Mouse (Mus musculus) heart, adult 9 months (tissue): ENCODE measurements around the gene Large2.
A peak's percentile ranks its signal among the peaks of the same experiment; 100 is the strongest.
"Not testable (repeated sequence)": the region's sequence is repeated elsewhere in the genome, so short reads cannot be mapped to it uniquely, and the experiment has no call there.

Experiments
- DNase-seq, 2 experiments: peaks; one replicate each; pipeline ENCODE4 v3.0.0; 2022; ENCODE audit warnings: low spot score in 2 of 2

The Large2 gene

DNA sequence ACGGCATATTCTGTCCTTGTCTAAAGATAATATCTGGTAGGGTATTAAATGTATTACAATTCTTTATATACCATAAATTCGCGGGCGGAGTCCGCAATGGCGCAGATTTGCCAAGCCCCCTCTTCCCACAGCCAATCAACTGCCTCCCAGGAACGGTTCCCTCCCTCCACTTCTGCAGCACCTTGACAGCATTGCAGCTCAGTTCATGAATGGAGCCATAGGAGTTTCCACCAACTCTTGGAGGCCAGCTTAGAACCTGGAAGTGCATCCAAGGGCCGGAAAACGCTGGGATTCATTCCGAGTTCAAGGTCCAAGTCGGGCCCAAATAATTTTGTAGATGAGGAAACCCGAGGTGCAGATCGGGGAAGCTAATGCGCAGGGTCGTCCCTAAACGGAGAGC lies at the start of gene Large2, which contains the start of gene Pex16:
TSS of gene Large2 (minus strand) at position 356 of the 400 bp plus-strand sequence.
TSS of gene Pex16 (plus strand) at position 163 of the 400 bp plus-strand sequence.
- peak in 1 of 2 experiments; percentile 35 for DNase-seq

DNA sequence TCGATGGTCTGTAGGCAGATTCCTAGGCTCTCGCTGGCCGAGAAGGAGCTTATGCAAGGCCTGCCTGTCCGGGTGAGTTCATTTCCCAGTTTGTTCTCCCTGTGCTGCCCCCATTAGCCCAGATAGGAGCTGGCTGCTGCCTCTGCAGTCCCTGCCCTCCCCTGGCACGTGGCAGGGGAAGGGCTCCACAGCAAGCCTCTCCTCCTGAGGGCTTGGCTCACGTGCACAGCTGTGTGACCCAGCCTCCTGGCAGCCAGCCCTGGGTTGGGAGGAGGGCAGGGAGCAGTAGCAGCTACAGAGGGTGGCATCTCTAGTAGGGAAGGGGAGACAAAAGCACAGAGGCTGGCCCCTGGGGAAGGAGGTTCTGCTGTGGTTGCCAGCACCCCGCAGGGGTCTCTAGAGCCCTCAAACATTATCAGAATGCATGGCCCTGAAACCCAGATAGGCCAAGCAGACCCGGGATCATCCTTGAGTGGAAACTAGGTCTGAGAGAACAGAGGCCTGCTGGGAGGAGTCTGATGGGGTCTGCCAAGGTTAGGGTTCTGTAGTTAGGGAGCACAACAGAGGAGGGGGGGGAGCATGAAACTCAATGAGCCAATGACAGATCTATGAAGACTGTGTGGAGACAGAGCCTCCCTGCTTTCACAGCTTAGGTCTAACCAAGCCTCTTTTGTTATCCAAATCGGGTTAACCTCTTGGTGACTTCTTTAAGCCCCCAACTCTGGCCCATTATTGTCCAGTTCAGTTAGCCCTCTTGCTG lies 49.2 kb upstream of the Large2 start:
- peak; percentile 97 to 98 for DNase-seq

DNA sequence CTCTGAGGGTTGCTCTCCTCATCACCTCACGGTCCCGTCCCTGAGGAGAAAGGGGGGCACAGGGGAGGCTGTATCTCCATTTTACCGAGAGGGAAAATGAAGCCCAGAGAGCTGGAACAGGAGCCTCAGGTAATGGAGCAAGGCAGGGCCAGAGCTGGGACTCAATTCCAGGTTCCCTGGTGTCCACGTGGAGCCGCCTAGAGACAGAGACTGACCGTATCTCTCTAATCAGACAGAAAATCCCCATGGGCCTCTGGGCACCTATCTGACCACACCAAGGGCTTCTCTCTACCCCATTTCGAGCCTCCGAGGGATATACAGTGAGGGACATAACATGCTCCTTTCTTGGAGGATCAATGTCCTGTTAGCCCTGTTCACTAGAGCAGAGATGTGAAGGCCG lies 48.5 kb upstream of the Large2 start:
- DNase-seq, result no peak

DNA sequence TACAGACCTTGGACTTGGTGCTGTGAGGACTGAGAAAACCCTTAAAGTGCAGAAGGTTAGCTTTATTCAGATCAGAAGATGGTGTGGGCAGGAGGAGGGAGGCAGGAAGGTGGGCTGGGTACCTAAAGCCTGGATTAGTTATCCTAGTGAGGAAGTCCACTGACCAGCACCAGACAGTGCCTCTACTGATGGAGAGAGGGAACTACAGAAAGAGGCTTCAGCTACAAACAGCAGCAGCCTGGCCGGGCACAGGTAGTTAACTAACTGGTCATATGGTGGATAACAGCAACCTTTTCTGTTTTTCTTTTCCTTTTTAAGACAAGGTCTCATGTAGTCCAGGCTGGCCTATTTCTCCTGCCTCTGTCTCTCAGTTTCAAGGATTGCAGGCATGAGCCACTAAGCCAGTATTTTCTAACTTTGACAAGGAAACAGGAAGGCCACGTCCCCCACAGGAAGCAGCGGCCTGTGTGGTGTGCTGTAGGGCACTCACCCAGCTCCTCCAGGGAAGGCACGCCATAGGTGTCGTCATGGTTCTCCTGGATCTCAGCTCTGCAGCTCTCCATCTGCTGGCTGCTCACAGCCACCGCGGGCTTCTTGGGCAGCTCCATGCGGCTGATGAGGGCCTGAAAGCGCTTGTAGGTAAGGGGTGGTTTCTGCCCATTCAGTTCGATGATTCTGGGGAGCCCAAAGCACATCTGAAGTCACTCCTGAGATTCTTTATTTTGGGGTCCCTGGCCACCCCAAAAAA lies 47.9 kb upstream of the Large2 start:
- no peak for DNase-seq

DNA sequence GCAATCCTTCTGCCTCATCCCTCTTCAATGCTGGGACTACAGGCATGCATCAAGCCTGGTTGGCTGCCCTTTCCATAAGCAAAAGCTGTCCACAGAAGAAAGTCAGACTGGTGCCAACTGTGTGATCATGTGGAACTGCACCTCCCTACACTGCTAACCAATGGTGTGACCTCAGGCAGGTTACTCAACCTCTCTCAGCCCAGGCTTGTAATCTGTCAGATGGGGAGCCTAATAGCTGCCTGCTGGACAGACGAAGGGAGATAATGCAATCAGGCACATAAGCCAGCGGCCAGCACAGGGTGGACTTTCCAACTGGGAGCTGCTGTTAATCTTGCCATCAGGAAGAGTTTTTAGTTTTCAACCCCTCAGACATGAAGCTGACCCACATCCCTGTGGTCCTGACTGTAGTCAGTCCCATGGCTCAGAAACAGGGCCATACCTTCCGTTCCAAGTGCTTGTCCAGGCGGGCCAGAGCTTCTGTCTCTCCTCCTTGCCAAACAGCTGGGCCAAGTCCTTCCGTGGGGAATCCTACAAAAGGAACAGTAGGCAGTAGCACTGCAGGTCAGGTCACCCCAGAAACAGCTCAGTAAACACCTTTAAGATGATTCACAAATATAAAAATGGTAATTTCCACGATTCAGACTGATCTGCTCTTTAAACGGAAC lies 47.2 kb upstream of the Large2 start:
- DNase-seq, result peak in 1 of 2 experiments; percentile 49

DNA sequence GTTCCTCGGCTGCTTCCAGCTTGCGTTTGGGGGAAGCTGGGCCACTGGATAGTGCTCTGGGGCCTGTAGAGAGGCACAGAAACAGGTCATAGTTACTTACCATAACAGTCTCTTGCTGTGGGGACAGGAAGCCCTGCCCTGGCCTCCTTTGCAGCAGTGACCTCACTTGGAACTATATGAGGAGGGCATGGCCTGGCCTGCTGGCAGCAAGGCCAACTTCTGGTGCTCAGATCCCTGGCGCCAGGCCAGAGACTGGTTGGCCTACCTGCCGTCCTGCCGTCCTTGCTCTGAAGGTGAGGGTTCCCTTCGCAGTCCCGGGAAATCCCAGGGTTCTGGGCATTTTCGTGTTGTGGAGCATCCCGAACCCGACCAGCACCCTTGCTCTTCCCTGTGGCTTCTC lies 37.0 kb upstream of the Large2 start:
- no peak for DNase-seq

DNA sequence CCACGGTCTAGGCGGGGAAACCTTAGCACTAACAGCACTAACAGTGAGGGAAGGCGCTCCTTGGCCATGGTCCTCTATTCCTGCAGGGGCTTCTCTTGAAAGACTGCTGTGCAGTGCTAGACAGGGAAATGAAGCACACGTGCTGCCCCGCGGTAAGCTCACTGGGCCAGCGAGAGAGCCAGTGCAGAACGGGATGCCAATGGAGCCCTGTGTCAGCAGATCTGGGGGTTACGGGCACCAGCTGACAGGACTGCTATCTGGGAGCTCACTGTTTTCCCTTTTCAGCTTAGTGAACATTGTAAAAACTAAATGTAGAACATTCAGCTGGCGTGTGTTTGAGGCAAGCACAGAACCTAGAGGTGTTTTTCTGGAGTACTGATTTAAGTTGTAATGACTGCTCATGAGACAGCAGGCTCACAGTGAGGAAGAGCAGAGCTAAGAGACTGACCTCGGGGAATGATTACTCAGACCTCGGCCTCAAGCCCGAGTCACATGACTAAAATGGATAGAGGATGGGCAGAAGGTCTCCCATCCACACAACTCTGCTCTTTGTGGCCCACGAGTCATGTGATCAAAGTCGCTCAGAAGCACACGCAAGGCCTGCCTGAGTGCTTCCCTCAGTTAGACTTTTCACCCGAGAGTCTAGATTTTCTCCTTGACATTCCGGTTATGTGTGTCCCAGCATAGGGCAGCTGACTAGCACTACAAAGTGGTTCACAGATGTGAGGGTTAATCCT lies 33.8 kb upstream of the Large2 start:
- DNase-seq, result no peak

DNA sequence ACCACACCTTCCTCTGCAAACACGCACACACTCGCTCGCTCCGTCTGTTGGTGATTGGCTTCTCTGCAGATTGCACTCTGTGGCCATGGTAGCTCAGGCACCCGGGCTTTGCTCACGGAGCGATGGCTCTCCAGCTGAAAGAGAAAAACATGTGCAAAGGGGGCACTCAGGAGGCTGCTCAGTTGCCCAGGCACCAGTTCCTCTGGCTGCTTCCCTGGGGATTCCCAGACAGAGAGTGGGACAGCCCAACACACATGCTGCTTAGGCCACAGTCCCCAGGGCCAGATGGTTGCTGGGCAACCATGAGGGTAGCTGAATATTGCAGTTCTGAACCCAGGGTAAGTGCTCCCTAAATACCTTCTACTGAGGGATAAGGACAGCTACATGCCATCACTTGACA lies 31.0 kb upstream of the Large2 start:
- DNase-seq, result no peak

DNA sequence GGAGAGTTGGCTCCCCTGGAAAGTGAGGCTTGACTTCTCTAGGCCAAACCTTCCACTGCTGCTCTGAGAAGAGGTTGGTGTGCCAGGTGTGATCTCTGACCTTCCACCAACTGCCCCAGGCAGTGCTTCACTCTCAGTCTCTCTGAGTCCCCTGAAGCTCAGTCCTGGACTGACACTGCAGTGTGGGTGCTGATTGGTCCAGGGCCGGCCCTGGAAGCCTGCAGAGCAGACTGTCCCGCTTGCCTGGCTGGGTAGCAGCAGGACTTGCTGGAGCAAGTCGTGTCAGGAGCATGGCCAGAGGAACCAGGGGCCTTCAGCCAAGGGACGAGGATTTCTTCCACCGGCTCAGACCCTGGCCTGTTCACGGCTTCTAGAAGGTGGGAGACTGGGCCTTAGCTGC lies 30.1 kb upstream of the Large2 start:
- no peak for DNase-seq

DNA sequence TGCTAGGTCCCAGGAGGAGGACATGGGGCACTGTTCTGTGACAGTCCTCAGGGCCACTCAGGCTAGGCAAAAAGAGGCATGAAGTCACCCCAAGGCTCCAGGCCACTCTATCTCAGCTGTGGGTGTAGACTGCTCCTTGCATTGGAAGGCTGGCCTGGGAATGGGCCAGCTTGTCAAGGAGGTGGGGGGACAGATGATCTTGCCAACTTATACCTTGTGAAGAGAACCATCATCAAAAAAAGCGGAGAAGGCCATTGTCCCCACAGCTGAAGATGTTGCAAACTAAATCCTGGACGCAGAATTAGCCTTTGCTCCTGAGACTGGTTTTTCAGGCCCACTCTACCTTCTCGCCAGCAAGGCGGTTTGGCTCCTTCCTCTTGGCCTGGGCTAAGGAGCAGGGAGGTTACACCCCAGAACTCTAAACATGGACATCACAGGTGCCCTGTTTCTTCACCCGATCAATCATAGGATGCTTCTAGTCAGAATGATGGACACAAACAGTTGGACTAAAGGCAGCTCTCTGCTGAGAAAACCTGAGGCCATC lies 29.2 kb upstream of the Large2 start:
- DNase-seq, result no peak

DNA sequence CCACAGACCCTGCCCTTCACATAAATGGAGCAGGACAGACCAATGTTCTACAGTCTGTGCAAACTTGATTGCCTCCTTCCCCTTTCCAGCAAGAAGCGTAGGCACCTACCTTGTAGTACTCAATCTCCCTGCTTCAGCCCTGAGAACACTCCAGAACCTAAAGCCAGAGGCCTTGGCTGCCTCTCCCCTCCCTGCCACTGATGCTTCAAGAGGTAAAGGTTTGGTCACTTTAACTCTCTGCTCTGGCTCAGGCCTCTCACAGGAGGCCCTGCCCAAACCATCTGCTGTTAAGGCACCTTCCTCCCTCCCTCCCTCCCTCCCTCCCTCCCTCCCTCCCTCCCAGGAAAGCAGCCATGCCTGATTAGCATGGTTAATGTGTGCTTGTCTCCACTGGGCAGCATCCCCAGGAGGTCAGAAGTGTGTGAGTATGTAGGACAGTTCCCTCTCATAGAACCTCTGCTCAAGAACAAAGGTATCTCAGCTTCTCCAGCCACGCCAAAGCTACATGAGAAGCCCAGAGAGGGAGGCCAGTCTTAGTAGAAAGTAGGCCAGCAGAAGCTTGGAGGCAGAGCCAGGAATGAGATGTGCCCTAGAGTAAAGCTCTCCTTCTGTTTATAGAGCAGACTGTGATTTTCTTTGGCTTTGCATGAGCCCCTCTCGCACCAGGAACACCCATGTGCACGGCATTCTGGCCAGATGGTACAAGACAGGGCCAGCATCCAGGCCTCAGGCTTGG lies 28.1 kb upstream of the Large2 start:
- no peak for DNase-seq

DNA sequence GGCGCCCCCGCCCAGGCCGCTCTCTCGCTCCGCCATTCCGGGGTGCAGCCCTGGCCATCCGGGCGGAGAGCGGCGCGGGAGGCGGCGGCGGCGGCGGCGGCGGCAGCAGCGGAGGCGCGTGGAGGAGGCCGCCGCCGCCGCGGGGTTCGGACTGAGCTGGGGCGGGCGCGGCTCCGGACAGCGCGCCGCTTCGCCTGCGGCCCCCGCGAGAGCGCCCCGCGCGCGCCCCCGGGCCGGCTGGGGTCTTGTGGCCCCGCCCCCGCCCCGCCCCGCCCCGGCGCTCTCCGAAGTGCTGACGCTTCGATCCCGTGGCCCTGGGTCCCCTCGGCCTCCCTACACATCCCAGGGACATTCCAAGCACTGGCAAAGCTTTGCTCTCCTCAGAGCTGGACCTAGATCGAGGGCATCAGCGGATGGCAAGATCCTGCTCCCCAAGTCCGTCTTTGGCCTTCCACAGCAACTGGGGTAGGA lies 26.5 kb upstream of the Large2 start, which contains the start of gene Mapk8ip1:
TSS of gene Mapk8ip1 (minus strand) at position 173 of the 471 bp plus-strand sequence.
- no peak for DNase-seq

DNA sequence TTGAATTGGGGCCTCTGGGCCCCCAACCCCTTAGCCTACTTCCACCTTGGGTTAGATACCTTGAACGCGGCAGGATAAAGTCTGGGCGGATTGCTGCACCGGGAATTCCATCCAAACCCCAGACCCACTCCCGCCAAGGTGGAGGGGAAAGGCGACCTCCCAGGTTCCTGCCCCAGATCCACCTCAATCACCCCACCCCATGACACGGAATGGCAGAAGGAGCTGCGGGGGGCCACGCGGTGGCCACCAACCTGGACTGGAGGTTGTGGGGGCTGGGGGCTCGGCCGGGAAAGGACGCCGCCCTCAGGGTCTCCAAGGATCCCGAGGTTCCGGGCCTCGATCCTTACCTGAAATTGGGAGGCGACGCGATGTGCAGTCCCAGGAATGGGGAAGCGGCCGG lies 26.0 kb upstream of the Large2 start:
- DNase-seq, result no peak

DNA sequence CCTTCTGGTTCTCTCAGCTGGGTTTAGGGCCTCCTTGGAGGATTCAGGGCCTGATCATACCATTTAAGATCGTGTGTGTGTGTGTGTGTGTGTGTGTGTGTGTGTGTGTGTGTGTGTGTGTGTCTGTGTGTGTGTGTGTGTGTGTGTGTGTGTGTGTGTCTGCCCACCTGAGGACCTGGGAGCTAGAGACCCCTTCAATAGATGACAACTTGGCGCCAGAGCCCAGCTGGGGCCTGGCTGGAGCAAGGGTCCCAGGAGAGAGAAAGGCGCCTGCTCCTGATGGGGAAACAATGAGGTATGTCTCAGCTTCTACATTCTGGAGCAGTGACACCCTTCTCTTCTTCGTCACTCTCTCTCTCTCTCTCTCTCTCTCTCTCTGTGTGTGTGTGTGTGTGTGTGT lies 25.2 kb upstream of the Large2 start:
- not testable (repeated sequence) for DNase-seq

DNA sequence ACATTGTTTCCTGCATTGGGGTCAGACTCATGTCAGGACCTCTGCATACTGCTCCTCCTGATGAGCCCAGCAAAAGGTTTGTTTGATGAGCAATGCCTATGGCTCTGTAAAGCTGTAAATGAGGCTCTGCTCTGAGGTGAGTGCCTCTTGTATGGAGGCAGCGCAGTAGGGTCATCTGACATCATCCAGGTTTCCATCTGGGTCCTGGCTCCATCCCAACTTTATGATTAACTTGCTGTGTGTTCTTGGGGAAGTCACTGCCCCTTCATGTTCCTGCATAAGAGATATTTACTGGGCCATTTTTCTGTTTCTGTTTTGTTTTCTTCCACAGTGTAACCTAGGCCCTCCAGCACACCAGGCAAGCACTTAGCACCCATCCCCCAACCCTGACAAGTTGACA lies 22.8 kb upstream of the Large2 start:
- DNase-seq, result no peak

DNA sequence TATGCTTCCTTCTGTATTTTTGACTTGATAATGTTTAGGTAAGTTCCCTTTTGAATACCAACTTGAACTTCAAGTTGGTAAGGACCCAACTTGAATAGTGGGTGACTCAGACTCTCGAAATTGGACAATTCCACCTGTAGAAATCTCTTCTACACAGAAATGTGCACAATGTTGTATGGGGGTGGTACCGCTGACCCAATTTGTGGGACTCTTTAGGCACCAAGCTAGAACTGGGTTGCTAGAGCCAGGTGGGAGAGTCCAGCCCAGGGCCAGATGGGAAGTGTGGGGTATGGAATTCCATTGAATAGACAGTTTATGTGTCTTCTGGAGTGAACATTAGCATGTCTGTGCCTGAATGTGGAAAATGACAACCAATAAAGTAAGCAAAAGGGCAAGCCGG lies 20.9 kb upstream of the Large2 start:
- no peak for DNase-seq

DNA sequence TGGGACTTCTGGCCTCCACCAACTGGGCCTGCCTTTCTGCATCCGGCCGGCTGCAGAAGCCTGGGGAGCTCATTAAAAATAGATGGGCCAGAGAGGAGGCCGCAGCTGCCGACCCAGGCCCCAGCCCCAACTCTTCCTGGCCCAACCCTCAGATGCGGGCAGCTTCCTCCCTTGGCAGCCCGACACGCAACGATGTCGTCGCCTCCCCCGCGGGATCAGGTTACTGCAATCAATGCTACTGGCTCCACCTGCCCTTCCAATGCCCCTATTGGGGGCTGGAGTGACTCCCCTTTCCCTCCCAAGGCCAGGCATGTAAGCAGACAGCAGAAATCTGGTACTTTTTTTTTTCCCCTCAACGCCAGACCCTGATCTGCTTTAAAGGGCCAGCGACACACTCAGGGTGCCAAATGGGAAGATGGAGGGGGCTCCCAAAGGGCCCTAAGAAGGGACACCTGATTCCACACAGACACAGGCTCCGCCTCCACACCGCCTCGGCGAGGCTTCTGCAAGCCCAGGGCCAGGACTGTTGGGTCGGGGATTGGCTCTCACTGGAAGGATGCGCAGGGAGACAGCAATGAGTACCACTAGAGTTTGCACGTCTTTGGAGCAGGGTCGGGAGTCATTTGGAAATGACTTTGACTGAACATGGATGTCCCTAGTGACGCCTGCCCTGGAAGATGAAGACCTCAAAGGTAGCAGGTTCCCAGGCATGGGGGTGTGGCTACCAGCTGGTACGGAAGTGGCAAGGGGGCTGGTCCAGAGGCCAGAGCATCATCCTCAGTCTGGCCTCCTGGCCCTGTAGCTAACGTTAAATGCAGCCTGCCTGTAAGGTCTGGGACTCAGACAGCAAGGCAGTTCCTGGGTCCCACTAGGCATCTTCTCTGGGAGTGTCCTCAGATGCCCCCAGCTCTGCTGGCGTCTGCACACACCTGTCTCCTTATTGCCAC lies 17.9 kb upstream of the Large2 start:
- DNase-seq, result no peak

DNA sequence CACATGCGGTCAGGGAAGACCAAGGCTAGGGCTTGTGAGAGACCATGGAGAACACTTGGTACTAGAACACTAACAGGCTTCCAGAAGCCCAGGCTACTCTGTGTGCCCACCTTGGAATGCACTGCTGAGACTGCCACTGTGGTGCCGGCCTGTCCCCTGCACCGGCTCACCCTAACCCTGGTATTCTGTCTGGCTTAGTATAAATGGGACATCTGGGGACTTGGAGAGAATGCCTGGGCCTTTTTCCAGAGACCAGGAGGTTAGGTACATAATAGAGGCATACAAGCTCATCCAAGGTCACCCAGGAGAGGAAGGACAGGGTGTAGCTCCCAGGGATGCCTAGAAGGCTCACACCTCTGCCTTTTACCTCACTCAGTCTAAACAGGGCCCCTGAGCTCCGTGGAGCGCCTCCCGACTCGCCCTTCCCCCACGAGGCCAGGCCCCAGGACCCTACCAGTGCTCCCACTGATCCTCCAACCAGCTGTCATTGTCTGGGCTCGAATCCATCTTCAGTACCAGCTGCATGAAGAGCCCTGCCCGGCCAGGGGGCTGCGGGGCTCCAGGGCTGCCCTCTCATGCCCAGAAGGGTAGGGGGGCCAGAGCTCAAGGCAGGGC lies 17.1 kb upstream of the Large2 start:
- DNase-seq, result no peak

DNA sequence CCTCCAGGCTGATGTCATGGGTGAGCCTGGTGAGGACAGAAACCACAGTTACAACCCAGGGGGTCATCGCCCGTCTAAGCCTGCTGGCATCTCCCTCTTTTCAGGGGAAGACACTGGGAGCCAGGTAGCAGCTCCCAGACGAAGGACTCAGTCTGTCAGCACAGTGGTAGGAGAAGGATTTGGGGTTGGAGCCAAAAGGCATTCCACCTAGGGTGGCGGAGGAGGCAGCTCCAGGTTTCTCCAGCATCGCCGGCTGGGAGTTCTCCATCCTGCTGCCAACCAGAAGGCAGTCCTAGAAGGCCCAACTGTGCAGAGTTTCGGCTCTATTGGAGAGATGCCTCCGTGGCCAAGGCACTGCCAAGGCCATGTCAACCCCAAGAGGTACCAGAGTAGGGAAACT lies 16.4 kb upstream of the Large2 start:
- no peak for DNase-seq
